ENCODE assay signal across 10 mouse cellular contexts in the genomic region with DNA sequence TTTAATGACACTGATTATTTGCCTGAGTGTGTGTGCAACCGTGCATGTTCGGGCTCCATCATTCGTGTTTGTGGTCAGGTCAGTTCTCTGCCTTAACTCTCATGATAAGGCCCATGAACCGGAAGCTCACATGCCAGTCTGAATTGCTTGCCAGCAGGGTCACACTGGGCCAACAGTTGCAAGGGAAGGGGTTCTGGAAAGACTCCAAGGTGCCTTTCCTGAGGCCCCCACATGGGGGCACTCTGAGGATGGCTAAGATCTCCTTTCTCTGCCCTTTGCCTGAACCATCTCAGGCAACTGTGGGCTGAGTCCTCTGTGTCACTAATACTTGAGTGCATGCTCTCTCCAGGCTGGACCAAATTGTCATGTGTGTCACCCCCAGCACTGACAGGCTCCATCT. TPM values are rescaled to one million over a fixed set of nuclear protein-coding genes. Genes with fewer than 3 reads are reported as not detected.
A peak's percentile ranks its signal among the peaks of the same experiment; 100 is the strongest.
DNase-seq lines count a peak whose midpoint lies in the region; ATAC-seq and TF ChIP-seq lines count a peak whose summit lies in the region.
"Had no signal": no experiment of that assay in that cellular context is flagged by ENCODE, and none has a peak within 500 bp of the region (broad histone marks: within the 10 kb centered on the region; RNA-seq: fewer than 3 reads in every experiment).

No protein-coding gene starts in this region.

- TF ChIP-seq CTCF in midbrain, postnatal 0 days (IDR thresholded peaks at IDR 0.05), result peak; percentile 61

- no peak overlapping the region for H3K4me2 ChIP-seq in midbrain, embryonic 16.5 days (ENCODE audit: low read length)
- H3K4me2 ChIP-seq in heart, embryonic 15.5 days, result no peak overlapping the region
- no peak overlapping the region for H3K4me2 ChIP-seq in midbrain, postnatal 0 days (ENCODE audit: low read depth, low read length, poor library complexity, severe bottlenecking)
- H3K4me2 ChIP-seq: embryonic facial prominence, embryonic 15.5 days had no signal

- no peak overlapping the region for H3K27ac ChIP-seq in midbrain, embryonic 10.5 days (replicated peaks)
- H3K27ac ChIP-seq in midbrain, embryonic 16.5 days (ENCODE audit: low read length), result no peak overlapping the region
- H3K27ac ChIP-seq in heart, embryonic 15.5 days, result peak overlapping the region; percentile 1
- H3K27ac ChIP-seq in midbrain, postnatal 0 days (ENCODE audit: low read depth, low read length), result no peak overlapping the region
- H3K27ac ChIP-seq: embryonic facial prominence, embryonic 15.5 days had no signal

- peaks cover 14% of the 10 kb centered on the region for H3K36me3 ChIP-seq in midbrain, embryonic 10.5 days
- no peaks in the 10 kb centered on the region for H3K36me3 ChIP-seq in midbrain, embryonic 16.5 days (ENCODE audit: control insufficient read depth, insufficient read depth, low read length)
- no peaks in the 10 kb centered on the region for H3K36me3 ChIP-seq in heart, embryonic 15.5 days
- 0 out of 2 replicates have a peak, but pooled peaks cover 2% of the 10 kb centered on the region for H3K36me3 ChIP-seq in midbrain, postnatal 0 days (ENCODE audit: insufficient read depth, low read length)
- H3K36me3 ChIP-seq: embryonic facial prominence, embryonic 15.5 days had no signal

- no peak overlapping the region; the same call in 1 of the 2 replicates for H3K4me3 ChIP-seq in midbrain, embryonic 10.5 days
- H3K4me3 ChIP-seq in midbrain, embryonic 16.5 days (ENCODE audit: low read depth, low read length), result no peak overlapping the region
- H3K4me3 ChIP-seq in heart, embryonic 15.5 days, result no peak overlapping the region
- H3K4me3 ChIP-seq in midbrain, postnatal 0 days (ENCODE audit: low read depth, low read length), result no peak overlapping the region
- H3K4me3 ChIP-seq: embryonic facial prominence, embryonic 15.5 days had no signal

- H3K4me1 ChIP-seq in midbrain, embryonic 10.5 days, result peaks cover 18% of the 10 kb centered on the region
- 0 out of 2 replicates have a peak, but pooled peaks cover 3% of the 10 kb centered on the region for H3K4me1 ChIP-seq in midbrain, embryonic 16.5 days (ENCODE audit: control insufficient read depth, insufficient read depth, low read length)
- peaks cover 52% of the 10 kb centered on the region for H3K4me1 ChIP-seq in heart, embryonic 15.5 days (replicated peaks)
- no peaks in the 10 kb centered on the region for H3K4me1 ChIP-seq in midbrain, postnatal 0 days (ENCODE audit: insufficient read depth, low read length)

- no peak for ATAC-seq in midbrain, embryonic 16.5 days
- ATAC-seq in heart, embryonic 15.5 days (replicated peaks; ENCODE audit: insufficient number of reproducible peaks, insufficient read depth, low FRiP score, low read depth), result 0 out of 2 replicates have a peak, but pooled peaks have one; percentile 9
- no peak for ATAC-seq in midbrain, postnatal 0 days (ENCODE audit: low FRiP score)

- 79% methylated on average over 4 of the region's 4 CpGs for WGBS in midbrain, embryonic 10.5 days
- 66% methylated on average over 4 of the region's 4 CpGs for WGBS in midbrain, embryonic 16.5 days
- 24% methylated on average over 4 of the region's 4 CpGs for WGBS in heart, embryonic 15.5 days
- WGBS in midbrain, postnatal 0 days, result 57% methylated on average over 4 of the region's 4 CpGs

- no peak overlapping the region for H3K9ac ChIP-seq in midbrain, embryonic 16.5 days (ENCODE audit: low read depth, low read length)
- no peak overlapping the region for H3K9ac ChIP-seq in heart, embryonic 15.5 days
- no peak overlapping the region; the same call in 1 of the 2 replicates for H3K9ac ChIP-seq in midbrain, postnatal 0 days (replicated peaks; ENCODE audit: low read length, poor library complexity, severe bottlenecking)
- H3K9ac ChIP-seq: embryonic facial prominence, embryonic 15.5 days had no signal

- H3K27me3 ChIP-seq in midbrain, embryonic 10.5 days (ENCODE audit: low read depth, poor library complexity, severe bottlenecking), result no peaks in the 10 kb centered on the region
- H3K27me3 ChIP-seq in midbrain, embryonic 16.5 days (ENCODE audit: control insufficient read depth, insufficient read depth, low read depth, low read length), result no peaks in the 10 kb centered on the region
- H3K27me3 ChIP-seq in heart, embryonic 15.5 days, result no peaks in the 10 kb centered on the region
- no peaks in the 10 kb centered on the region for H3K27me3 ChIP-seq in midbrain, postnatal 0 days (ENCODE audit: insufficient read depth, low read length)
- H3K27me3 ChIP-seq: embryonic facial prominence, embryonic 15.5 days had no signal

- H3K9me3 ChIP-seq in midbrain, embryonic 10.5 days (replicated peaks), result no peaks in the 10 kb centered on the region
- H3K9me3 ChIP-seq in midbrain, embryonic 16.5 days (replicated peaks; ENCODE audit: control insufficient read depth, low read length, poor library complexity, severe bottlenecking), result no peaks in the 10 kb centered on the region
- no peaks in the 10 kb centered on the region for H3K9me3 ChIP-seq in heart, embryonic 15.5 days (replicated peaks)
- no peaks in the 10 kb centered on the region for H3K9me3 ChIP-seq in midbrain, postnatal 0 days (ENCODE audit: low read length)
- H3K9me3 ChIP-seq: embryonic facial prominence, embryonic 15.5 days had no signal

- peak; percentile 42 for DNase-seq in midbrain, embryonic 10.5 days (ENCODE audit: low spot score)
- DNase-seq in Muller cell, postnatal 12 days (ENCODE audit: inconsistent ontology term), result peak; percentile 78
- peak; percentile 74 to 77 for DNase-seq in cerebellum, postnatal 25 days
- DNase-seq in layer of hippocampus, postnatal 36 days, result peak; percentile 51 to 52
- DNase-seq in midbrain, postnatal 0 days (ENCODE audit: low spot score), result peak; percentile 76
- no peak for DNase-seq in yolk sac, embryonic 10.5 days (ENCODE audit: low spot score)

RNA-seq across cellular contexts. Expression of gene Kdm4b, which starts 11.3 kb away (rescaled TPM):
- 45.2 and 56.1 TPM in 2 replicates for polyA plus RNA-seq in midbrain, embryonic 10.5 days (2016; fragmentation: Nextera tagmentation; extraction: Ambion mirVana)
- polyA plus RNA-seq in midbrain, embryonic 16.5 days (2015; fragmentation: Nextera tagmentation; extraction: Ambion mirVana), result 63.7 and 75.3 TPM in 2 replicates
- polyA plus RNA-seq in heart, embryonic 15.5 days (2015; fragmentation: Nextera tagmentation; extraction: Ambion mirVana), result 26.1 and 31.2 TPM in 2 replicates
- total RNA-seq in layer of hippocampus, postnatal 36 days (2021), result 10 to 100 TPM; 84.3 to 96.2 TPM
- total RNA-seq in midbrain, postnatal 0 days (2014; rRNA removed), result 123 and 140 TPM in 2 replicates
- 45.6 and 48.0 TPM in 2 replicates for polyA plus RNA-seq in midbrain, postnatal 0 days (2015; fragmentation: Nextera tagmentation; extraction: Ambion mirVana)

RNA-seq across cellular contexts. Expression of gene Uhrf1, which starts 34.1 kb away (rescaled TPM):
- 291 and 321 TPM in 2 replicates for polyA plus RNA-seq in midbrain, embryonic 10.5 days (2016; fragmentation: Nextera tagmentation; extraction: Ambion mirVana)
- polyA plus RNA-seq in midbrain, embryonic 16.5 days (2015; fragmentation: Nextera tagmentation; extraction: Ambion mirVana), result 11.6 and 15.6 TPM in 2 replicates
- 51.3 and 83.9 TPM in 2 replicates for polyA plus RNA-seq in heart, embryonic 15.5 days (2015; fragmentation: Nextera tagmentation; extraction: Ambion mirVana)
- total RNA-seq in layer of hippocampus, postnatal 36 days (2021), result 1 to 10 TPM; 1.2 to 1.3 TPM
- total RNA-seq in midbrain, postnatal 0 days (2014; rRNA removed), result 5.9 and 10.0 TPM in 2 replicates
- 4.7 and 4.9 TPM in 2 replicates for polyA plus RNA-seq in midbrain, postnatal 0 days (2015; fragmentation: Nextera tagmentation; extraction: Ambion mirVana)

RNA-seq across cellular contexts. Expression of gene Arrdc5, which starts 37.1 kb away (rescaled TPM):
- not detected in 2 replicates for polyA plus RNA-seq in midbrain, embryonic 10.5 days (2016; fragmentation: Nextera tagmentation; extraction: Ambion mirVana)
- not detected in 2 replicates for polyA plus RNA-seq in midbrain, embryonic 16.5 days (2015; fragmentation: Nextera tagmentation; extraction: Ambion mirVana)
- polyA plus RNA-seq in heart, embryonic 15.5 days (2015; fragmentation: Nextera tagmentation; extraction: Ambion mirVana), result 0.13 TPM in 1 of 2 replicates, not detected in the other
- total RNA-seq in layer of hippocampus, postnatal 36 days (2021), result not detected
- total RNA-seq in midbrain, postnatal 0 days (2014; rRNA removed), result not detected in 2 replicates
- polyA plus RNA-seq in midbrain, postnatal 0 days (2015; fragmentation: Nextera tagmentation; extraction: Ambion mirVana), result not detected in 2 replicates
- polyA plus RNA-seq: embryonic facial prominence, embryonic 15.5 days; lung, embryonic 16.5 days had no signal

RNA-seq across cellular contexts. Expression of gene Plin3, which starts 44.5 kb away (rescaled TPM):
- polyA plus RNA-seq in midbrain, embryonic 10.5 days (2016; fragmentation: Nextera tagmentation; extraction: Ambion mirVana), result 59.5 and 70.0 TPM in 2 replicates
- 10.7 and 12.3 TPM in 2 replicates for polyA plus RNA-seq in midbrain, embryonic 16.5 days (2015; fragmentation: Nextera tagmentation; extraction: Ambion mirVana)
- polyA plus RNA-seq in heart, embryonic 15.5 days (2015; fragmentation: Nextera tagmentation; extraction: Ambion mirVana), result 61.1 and 78.3 TPM in 2 replicates
- 10 to 100 TPM; 10.9 to 15.0 TPM for total RNA-seq in layer of hippocampus, postnatal 36 days (2021)
- total RNA-seq in midbrain, postnatal 0 days (2014; rRNA removed), result 8.1 and 12.4 TPM in 2 replicates
- 9.6 and 12.1 TPM in 2 replicates for polyA plus RNA-seq in midbrain, postnatal 0 days (2015; fragmentation: Nextera tagmentation; extraction: Ambion mirVana)
